Mouse (Mus musculus): ENCODE measurements around the gene Fbxl2. TPM values are rescaled to one million over a fixed set of nuclear protein-coding genes. Genes with fewer than 3 reads are reported as not detected.
A peak's percentile ranks its signal among the peaks of the same experiment; 100 is the strongest.

The Fbxl2 gene
- polyA plus RNA-seq, 1 experiment from 2014 or later, result 1.1 TPM

DNA sequence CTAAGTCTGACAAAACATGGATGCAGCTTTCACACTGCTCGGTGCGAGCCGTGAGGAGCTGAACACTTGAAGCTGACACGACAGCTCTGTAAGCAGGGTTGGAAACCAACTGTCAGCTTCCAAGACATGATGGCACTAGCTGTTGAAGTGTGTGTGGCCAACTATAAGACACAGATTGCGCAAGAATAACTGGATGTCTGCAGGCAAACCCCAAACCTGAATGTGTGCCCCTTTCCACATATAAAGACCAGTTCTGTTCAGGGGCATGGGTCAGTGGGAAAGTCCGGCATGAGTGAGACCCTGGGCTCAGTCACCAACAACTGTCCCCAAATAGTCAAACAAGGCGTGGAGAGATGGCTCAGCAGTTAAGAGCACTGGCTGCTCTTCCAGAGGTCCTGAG is 53.2 kb downstream of the Fbxl2 start:
- Histone ChIP-seq H3K4me2 (replicated peaks; ENCODE audit: low read depth) (no peak overlapping the region), H3K27ac (ENCODE audit: low read depth, low read length) (no peak overlapping the region), H3K27me3 (replicated peaks; ENCODE audit: control insufficient read depth, insufficient read depth, low read length) (no peaks in the 10 kb centered on the region), H3K36me3 (ENCODE audit: control insufficient read depth, insufficient read depth) (no peaks in the 10 kb centered on the region), H3K9ac (ENCODE audit: low read depth, low read length) (no peak overlapping the region), H3K9me3 (ENCODE audit: control insufficient read depth) (no peaks in the 10 kb centered on the region), H3K4me1 (replicated peaks; ENCODE audit: control insufficient read depth, insufficient read depth, low read length) (no peaks in the 10 kb centered on the region), H3K4me3 (ENCODE audit: low read depth, low read length) (no peak overlapping the region)
- TF ChIP-seq CTCF (IDR thresholded peaks at IDR 0.05; ENCODE audit: low read depth), result no peak
- WGBS, result 91% methylated on average over 7 of the region's 7 CpGs
- ATAC-seq, result no peak

DNA sequence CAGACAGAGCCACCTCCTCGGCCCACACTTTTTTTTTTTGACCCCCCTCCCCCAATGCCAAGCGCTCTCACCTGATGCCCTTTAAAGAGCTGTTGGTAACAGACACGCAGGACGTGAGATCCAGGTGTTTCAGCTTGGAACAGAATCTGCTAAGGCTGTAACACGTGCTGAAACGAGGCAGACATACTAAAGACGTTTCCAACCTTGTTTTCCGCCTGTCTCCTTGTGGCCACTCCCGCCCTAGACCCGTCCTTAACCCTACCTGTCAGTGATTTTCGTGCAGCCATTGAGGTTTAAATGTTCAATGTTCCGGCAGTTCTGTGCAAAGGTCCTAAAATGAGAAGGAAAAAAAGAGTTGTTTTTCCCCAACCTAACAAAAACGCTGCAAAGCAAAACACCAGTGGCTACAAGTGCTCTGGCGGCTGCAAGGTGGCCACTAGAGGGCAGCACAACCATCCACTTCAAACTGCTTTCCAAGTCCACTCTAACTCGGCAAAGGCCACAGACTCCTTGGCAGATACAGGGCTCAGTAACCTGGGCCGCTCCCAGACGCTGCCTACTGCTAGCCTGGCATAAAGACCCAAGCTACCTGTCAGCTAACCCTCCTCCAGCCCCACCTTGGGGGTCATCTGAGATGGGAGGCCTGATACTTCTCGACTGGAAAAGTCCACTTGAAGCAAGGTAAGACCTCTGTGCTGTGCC is 55.3 kb downstream of the Fbxl2 start:
- no peaks in the 10 kb centered on the region for H3K36me3 ChIP-seq (ENCODE audit: control insufficient read depth, insufficient read depth)
- H3K4me2 ChIP-seq (replicated peaks; ENCODE audit: low read depth), result peak overlapping the region; percentile 56
- H3K27ac ChIP-seq (ENCODE audit: low read depth, low read length), result no peak overlapping the region
- H3K27me3 ChIP-seq (replicated peaks; ENCODE audit: control insufficient read depth, insufficient read depth, low read length), result no peaks in the 10 kb centered on the region
- peak overlapping the region; percentile 2; the same call in 1 of the 2 replicates for H3K4me3 ChIP-seq (ENCODE audit: low read depth, low read length)
- ATAC-seq, result peak; percentile 69
- peak; percentile 94 for TF ChIP-seq CTCF (IDR thresholded peaks at IDR 0.05; ENCODE audit: low read depth)
- 17% methylated on average over 18 of the region's 18 CpGs for WGBS
- no peaks in the 10 kb centered on the region for H3K4me1 ChIP-seq (replicated peaks; ENCODE audit: control insufficient read depth, insufficient read depth, low read length)
- no peak overlapping the region for H3K9ac ChIP-seq (ENCODE audit: low read depth, low read length)
- H3K9me3 ChIP-seq (ENCODE audit: control insufficient read depth), result no peaks in the 10 kb centered on the region

DNA sequence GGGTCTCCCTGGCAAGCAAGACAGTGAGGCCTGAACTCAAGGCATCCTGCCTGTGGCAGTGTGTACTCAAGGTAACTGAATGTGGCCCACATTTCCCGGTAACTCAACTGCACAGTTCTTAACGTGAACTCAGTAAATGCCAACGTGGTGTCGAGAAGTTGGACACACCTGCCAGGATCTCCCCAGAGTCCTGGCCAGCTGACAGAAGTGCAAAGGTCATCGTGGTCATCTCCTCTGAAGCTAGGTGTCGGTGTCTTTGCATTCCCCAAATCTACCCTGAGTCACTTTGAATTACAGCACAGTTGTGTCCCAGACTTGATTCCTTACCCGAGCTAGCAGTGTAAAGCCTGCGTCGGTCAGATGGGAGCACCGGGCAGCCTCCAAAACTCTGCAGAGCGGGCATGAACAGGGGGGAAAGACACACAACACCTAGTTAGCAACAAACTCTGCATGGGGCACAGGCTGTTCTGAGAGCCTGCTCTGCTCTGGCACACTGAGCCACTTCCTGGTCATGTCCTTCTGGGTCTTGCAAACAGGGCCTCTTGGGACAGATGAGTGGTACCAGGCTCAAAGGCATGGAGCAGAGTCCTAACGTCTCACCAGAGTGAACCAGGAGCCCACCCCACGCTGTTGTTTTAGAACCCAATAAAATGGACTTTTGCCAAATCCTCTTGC is 60.9 kb downstream of the Fbxl2 start:
- Histone ChIP-seq H3K4me1 (replicated peaks; ENCODE audit: control insufficient read depth, insufficient read depth, low read length) (no peaks in the 10 kb centered on the region; the same call in 1 of the 2 replicates), H3K27me3 (replicated peaks; ENCODE audit: control insufficient read depth, insufficient read depth, low read length) (no peaks in the 10 kb centered on the region), H3K27ac (ENCODE audit: low read depth, low read length) (no peak overlapping the region), H3K9ac (ENCODE audit: low read depth, low read length) (no peak overlapping the region), H3K4me3 (ENCODE audit: low read depth, low read length) (no peak overlapping the region), H3K36me3 (ENCODE audit: control insufficient read depth, insufficient read depth) (no peaks in the 10 kb centered on the region), H3K9me3 (ENCODE audit: control insufficient read depth) (no peaks in the 10 kb centered on the region), H3K4me2 (replicated peaks; ENCODE audit: low read depth) (no peak overlapping the region)
- peak; percentile 28; the same call in 1 of the 2 replicates for ATAC-seq
- no peak for TF ChIP-seq CTCF (IDR thresholded peaks at IDR 0.05; ENCODE audit: low read depth)
- WGBS, result 68% methylated on average over 13 of the region's 13 CpGs

DNA sequence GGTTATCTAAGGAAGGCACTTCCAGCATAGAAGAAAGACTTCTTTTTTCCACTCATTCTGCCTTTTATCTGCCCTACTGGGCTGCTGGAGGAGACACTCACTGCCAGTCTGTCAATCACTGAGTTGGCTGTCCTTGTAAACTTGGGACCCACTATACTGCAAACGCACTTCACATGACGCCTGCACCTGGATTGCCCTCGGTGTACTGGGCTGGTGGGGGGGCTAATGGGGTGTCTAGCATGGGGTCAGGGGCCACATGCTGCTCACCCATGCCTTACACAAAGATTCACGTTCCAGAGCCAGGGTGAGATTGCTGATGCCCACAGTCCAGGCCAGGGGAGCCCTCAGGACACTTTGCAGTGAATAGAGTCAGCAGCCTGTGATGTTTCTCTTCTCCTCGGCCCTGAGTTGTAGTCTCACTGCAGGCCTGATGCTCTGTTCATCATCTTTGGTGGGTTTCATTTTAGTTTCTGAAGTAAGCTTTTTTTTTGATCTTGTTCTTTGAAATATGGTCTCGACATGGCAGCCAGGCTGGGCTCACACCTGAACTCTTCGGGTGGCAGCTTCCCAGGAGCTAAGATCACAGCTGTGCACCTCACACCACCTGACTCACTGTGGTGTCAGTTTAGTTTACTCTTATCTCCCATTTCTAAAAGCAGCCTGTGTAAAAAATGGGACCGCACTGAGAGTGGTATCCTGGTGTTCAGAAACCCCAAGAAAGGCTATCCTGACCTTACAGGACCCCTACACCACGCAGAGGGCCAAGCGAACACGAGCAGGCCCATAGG is 62.9 kb downstream of the Fbxl2 start:
- Histone ChIP-seq H3K9me3 (ENCODE audit: control insufficient read depth) (no peaks in the 10 kb centered on the region), H3K27me3 (replicated peaks; ENCODE audit: control insufficient read depth, insufficient read depth, low read length) (no peaks in the 10 kb centered on the region), H3K4me2 (replicated peaks; ENCODE audit: low read depth) (no peak overlapping the region), H3K4me3 (ENCODE audit: low read depth, low read length) (no peak overlapping the region), H3K4me1 (replicated peaks; ENCODE audit: control insufficient read depth, insufficient read depth, low read length) (no peaks in the 10 kb centered on the region; the same call in 1 of the 2 replicates), H3K9ac (ENCODE audit: low read depth, low read length) (no peak overlapping the region), H3K36me3 (ENCODE audit: control insufficient read depth, insufficient read depth) (peaks cover 7% of the 10 kb centered on the region), H3K27ac (ENCODE audit: low read depth, low read length) (no peak overlapping the region)
- ATAC-seq, result no peak
- WGBS, result 76% methylated on average over 11 of the region's 11 CpGs
- no peak for TF ChIP-seq CTCF (IDR thresholded peaks at IDR 0.05; ENCODE audit: low read depth)

DNA sequence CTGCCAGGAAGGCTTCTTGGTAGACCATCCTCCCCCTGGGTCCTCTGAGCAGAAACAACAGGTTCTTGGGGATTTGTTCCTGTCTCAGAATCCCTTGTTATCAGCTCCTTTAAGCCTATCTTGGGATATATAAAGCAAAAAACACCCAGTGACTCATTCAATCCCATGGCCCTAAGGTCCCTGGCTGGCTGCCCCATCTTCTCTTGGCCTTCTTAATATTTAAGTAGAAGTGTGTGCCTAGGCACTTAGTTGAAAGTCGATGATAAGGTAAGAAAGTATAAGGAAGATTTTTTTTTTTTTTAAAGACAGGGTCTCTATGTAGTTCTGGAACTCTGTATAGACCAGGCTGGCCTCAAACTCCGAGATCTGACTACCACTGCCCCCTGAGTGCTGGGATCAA is 63.5 kb downstream of the Fbxl2 start:
- Histone ChIP-seq H3K27ac (ENCODE audit: low read depth, low read length) (no peak overlapping the region), H3K9ac (ENCODE audit: low read depth, low read length) (no peak overlapping the region), H3K4me1 (replicated peaks; ENCODE audit: control insufficient read depth, insufficient read depth, low read length) (no peaks in the 10 kb centered on the region; the same call in 1 of the 2 replicates), H3K36me3 (ENCODE audit: control insufficient read depth, insufficient read depth) (peaks cover 13% of the 10 kb centered on the region), H3K4me3 (ENCODE audit: low read depth, low read length) (no peak overlapping the region), H3K4me2 (replicated peaks; ENCODE audit: low read depth) (no peak overlapping the region), H3K27me3 (replicated peaks; ENCODE audit: control insufficient read depth, insufficient read depth, low read length) (no peaks in the 10 kb centered on the region), H3K9me3 (ENCODE audit: control insufficient read depth) (no peaks in the 10 kb centered on the region)
- no peak for ATAC-seq
- WGBS, result 73% methylated on average over 2 of the region's 2 CpGs
- TF ChIP-seq CTCF (IDR thresholded peaks at IDR 0.05; ENCODE audit: low read depth), result no peak
